Mouse (Mus musculus) forebrain, embryonic 12.5 days (tissue): ENCODE measurements around the gene Klhdc8b. TPM values are rescaled to one million over a fixed set of nuclear protein-coding genes. Genes with fewer than 3 reads are reported as not detected.
A peak's percentile ranks its signal among the peaks of the same experiment; 100 is the strongest.

Source experiments
- ATAC-seq: fragments of 200-750 bp; cut with Nextera tagmentation; 2 replicates; pipeline ENCODE4 v1.8.0; 2017; ENCODE audit warnings: moderate TSS enrichment; ENCODE audit not compliant: low FRiP score
- H3K27ac ChIP-seq: fragments of 300-500 bp; sonication (generic); 2 replicates; pipeline ENCODE4 v1.5.1; 2016; ENCODE audit warnings: mild to moderate bottlenecking
- H3K27me3 ChIP-seq: fragments of 300-500 bp; sonication (generic); 2 replicates; pipeline ENCODE4 v1.6.1; 2016; ENCODE audit warnings: mild to moderate bottlenecking
- H3K36me3 ChIP-seq: fragments of 300-500 bp; sonication (generic); replicated peaks from 2 replicates; pipeline ENCODE4 v1.6.1; 2016; ENCODE audit warnings: mild to moderate bottlenecking
- H3K4me1 ChIP-seq: fragments of 300-500 bp; sonication (generic); 2 replicates; pipeline ENCODE4 v1.6.1; 2016
- H3K4me2 ChIP-seq: fragments of 300-500 bp; sonication (generic); 2 replicates; pipeline ENCODE4 v1.6.1; 2016; ENCODE audit warnings: mild to moderate bottlenecking, moderate library complexity
- H3K4me3 ChIP-seq: fragments of 300-500 bp; sonication (generic); replicated peaks from 2 replicates; pipeline ENCODE4 v1.5.1; 2016; ENCODE audit warnings: mild to moderate bottlenecking
- H3K9ac ChIP-seq: fragments of 300-500 bp; sonication (generic); 2 replicates; pipeline ENCODE4 v1.6.1; 2016; ENCODE audit warnings: mild to moderate bottlenecking
- H3K9me3 ChIP-seq: fragments of 300-500 bp; sonication (generic); 2 replicates; pipeline ENCODE4 v1.6.1; 2016
- WGBS: fragments of 180-500 bp; shearing (Covaris S2); methylation state at CpG from one replicate; pipeline ENCODE4 v1.1.7; 2016; 5-methylcytosine and 5-hydroxymethylcytosine counted together
- polyA plus RNA-seq: library from polyadenylated mRNA; unstranded; fragments of >200 nt; fragmentation: Nextera tagmentation; extraction: Ambion mirVana; gene quantifications from 2 replicates; pipeline ENCODE4 v1.2.1, GENCODE M21; 2016

The Klhdc8b gene
- polyA plus RNA-seq, 1 experiment from 2014 or later, result 67.6 TPM

DNA sequence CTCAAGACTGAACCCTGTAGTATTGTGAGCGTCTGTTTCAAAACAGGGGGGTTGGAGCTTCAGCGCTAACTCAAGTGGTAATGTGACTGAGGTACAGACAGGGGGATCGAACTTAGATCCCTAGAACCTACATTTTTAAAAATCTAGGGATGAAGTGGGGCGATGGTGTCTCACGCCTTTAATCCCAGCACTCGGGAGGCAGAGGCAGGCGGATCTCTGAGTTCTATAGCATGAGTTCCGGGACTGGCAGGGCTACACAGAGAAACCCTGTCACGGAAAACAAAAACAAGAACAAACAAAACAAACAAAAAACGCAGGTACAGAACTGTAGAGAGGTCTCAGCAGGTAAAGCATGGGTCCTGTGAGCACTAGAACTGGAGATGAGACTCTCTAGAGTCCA lies 4.4 kb downstream of the Klhdc8b start:
- Histone ChIP-seq H3K27ac (no peak overlapping the region), H3K4me1 (peaks cover 23% of the 10 kb centered on the region), H3K27me3 (0 out of 2 replicates have a peak, but pooled peaks cover 11% of the 10 kb centered on the region), H3K9ac (no peak overlapping the region), H3K9me3 (no peaks in the 10 kb centered on the region), H3K4me3 (no peak overlapping the region), H3K4me2 (no peak overlapping the region), H3K36me3 (no peaks in the 10 kb centered on the region)
- 88% methylated on average over 10 of the region's 10 CpGs for WGBS
- no peak for ATAC-seq

DNA sequence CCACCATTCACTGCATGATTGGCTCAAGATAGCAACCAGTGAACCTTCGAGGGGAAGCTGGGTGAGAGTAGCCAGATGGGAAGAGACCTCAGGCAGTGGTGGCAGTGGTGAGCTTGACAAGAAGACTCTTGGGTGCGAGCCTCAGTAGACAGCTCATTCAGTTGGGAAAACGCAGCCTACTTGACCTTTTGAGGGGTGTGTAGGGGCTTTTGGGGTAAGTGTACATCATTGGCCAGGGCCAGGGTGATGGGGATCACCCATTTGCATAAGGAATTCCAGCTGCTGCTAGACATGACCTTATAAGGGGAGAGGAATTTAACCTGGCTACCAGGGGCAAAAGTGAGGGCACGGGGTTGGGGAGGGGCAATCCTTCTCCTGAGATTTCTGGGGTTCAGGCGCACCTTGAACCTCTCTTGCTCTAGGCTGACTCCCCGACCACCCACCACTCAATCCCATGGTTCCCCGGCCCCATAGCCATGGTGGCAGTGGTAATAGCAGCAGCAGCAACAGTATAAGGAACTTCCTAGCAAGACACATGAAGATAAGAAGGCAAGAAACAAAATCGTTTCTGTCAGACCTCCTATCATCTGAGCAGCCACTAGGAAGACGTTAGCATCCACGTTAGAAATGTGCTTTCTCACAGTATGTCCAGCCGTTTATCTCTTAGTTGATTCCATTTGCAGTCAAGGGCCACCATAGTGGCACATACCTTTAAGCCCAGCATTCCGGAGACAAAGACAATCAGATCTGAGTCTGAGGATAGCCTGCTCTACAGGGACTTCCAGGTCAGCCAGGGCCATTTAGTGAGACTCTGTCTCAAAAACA lies 5.4 kb downstream of the Klhdc8b start:
- Histone ChIP-seq H3K9ac (no peak overlapping the region), H3K9me3 (no peaks in the 10 kb centered on the region), H3K4me3 (no peak overlapping the region), H3K27ac (no peak overlapping the region), H3K36me3 (no peaks in the 10 kb centered on the region), H3K4me2 (no peak overlapping the region), H3K27me3 (0 out of 2 replicates have a peak, but pooled peaks cover 11% of the 10 kb centered on the region), H3K4me1 (peaks cover 23% of the 10 kb centered on the region)
- no peak for ATAC-seq
- WGBS, result 81% methylated on average over 12 of the region's 12 CpGs

DNA sequence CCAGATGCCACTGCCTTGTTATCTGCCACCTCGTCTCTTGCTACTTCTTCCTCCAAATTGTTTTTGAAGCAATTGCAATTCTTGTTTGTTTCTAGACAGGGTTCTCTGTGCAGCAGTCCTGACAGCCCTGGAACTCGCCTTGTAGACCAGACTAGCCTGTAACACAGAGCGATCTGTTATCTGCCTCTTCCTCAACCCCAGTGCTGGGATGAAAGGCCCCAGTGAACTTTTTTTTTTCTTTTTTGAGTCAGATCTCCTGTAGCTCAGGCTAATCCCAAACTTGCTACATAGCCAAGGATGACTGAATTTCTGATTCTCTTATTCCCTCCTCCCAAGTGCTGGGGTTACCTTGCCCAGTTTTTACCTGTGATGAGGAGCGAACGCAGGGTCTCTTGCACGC lies 7.0 kb downstream of the Klhdc8b start:
- WGBS, result 86% methylated on average over 6 of the region's 6 CpGs
- no peaks in the 10 kb centered on the region for H3K36me3 ChIP-seq
- H3K9me3 ChIP-seq, result no peaks in the 10 kb centered on the region
- ATAC-seq, result no peak
- H3K27me3 ChIP-seq, result 0 out of 2 replicates have a peak, but pooled peaks cover 10% of the 10 kb centered on the region
- no peak overlapping the region for H3K4me2 ChIP-seq
- H3K9ac ChIP-seq, result no peak overlapping the region
- H3K4me3 ChIP-seq, result no peak overlapping the region
- no peak overlapping the region for H3K27ac ChIP-seq
- H3K4me1 ChIP-seq, result peaks cover 37% of the 10 kb centered on the region

DNA sequence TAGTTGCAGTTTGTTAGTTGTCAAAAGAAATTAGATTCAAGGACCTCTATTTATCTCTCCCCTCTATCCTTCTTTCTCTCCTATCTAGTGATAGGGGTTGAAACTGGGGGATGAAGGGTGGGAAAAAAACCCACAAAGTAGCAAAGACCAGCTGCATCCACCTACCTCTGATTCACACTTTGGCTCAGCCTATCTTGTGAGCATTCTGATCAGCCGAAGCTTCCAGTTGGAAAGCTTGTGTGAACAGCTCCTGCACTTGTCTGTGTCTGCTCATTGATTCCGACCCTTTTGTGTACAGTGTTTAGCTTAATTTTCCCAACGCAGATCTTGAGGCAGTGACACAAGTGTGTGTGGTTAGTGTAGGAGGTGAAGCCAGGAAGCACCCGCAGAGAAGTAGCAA lies 7.9 kb downstream of the Klhdc8b start:
- peak overlapping the region; percentile 84; the same call in 1 of the 2 replicates for H3K4me2 ChIP-seq
- H3K9ac ChIP-seq, result no peak overlapping the region
- H3K4me1 ChIP-seq, result peaks cover 46% of the 10 kb centered on the region

DNA sequence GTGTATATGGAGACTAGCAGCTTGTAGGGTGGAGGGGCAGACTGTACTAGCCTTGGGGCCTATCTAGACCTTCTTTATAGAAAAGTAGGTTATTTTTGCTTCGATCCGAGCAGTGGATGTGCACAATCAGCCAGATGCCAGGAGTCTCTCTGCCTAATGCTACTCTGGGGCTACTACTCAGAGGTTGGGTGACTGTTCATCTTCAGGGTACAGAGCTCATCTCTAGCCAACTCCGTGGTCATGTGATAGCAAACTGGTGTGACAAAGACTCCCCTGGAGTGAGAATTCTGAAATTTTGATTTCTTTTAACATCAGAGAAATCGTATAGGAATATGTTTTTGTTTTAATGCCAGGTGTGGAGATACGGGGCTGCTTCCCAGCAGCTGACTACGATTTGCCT lies 8.5 kb downstream of the Klhdc8b start:
- Histone ChIP-seq H3K4me1 (peaks cover 46% of the 10 kb centered on the region), H3K4me3 (peak overlapping the region; percentile 53), H3K27ac (peak overlapping the region; percentile 95), H3K9me3 (no peaks in the 10 kb centered on the region), H3K9ac (peak overlapping the region; percentile 66; the same call in 1 of the 2 replicates), H3K36me3 (peaks cover 13% of the 10 kb centered on the region), H3K4me2 (peak overlapping the region; percentile 84), H3K27me3 (0 out of 2 replicates have a peak, but pooled peaks cover 3% of the 10 kb centered on the region)
- 47% methylated on average over 6 of the region's 6 CpGs for WGBS
- peak; percentile 6; the same call in 1 of the 2 replicates for ATAC-seq

More for the DNA sequence above, 7.9 kb downstream of the Klhdc8b start:
- WGBS, result 81% methylated on average over 4 of the region's 4 CpGs
- Histone ChIP-seq H3K9me3 (no peaks in the 10 kb centered on the region), H3K27me3 (0 out of 2 replicates have a peak, but pooled peaks cover 3% of the 10 kb centered on the region), H3K36me3 (peaks cover 7% of the 10 kb centered on the region), H3K27ac (no peak overlapping the region), H3K4me3 (no peak overlapping the region)
- no peak for ATAC-seq

DNA sequence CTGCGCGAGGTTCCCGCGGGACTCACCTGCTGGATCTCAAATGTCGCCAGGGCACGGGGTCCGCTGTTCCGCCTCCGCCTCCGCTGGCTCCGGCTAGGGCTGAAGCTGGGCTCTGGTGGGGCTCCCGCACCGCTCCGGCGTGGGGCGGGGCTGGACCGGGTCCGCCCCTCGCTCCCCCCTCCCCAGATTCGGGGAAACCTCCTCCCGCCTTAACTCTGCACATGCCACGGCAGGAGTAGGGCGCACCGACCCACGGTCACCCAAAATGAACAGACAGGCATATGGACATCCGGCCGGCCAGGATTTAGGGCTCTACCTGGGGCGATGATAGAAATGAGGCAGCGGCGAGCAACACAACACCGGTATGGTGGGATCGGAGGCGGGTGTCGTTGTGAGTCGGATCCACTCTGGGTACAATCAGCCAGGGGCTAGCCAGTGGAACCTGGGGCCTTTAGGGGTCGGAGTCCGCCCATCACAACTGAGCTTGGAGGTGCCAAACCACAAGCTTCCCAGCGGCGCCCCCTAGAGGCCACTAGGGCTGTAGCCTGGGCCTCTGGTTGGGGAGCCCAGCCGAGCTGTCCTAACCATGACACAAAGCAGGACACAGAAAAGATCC lies 9.0 kb downstream of the Klhdc8b start:
- H3K27ac ChIP-seq, result peak overlapping the region; percentile 95
- peaks cover 46% of the 10 kb centered on the region for H3K4me1 ChIP-seq
- H3K4me2 ChIP-seq, result peak overlapping the region; percentile 84
- peak overlapping the region; percentile 53 for H3K4me3 ChIP-seq
- no peaks in the 10 kb centered on the region for H3K9me3 ChIP-seq
- H3K9ac ChIP-seq, result peak overlapping the region; percentile 66
- peak; percentile 83 for ATAC-seq
- 0 out of 2 replicates have a peak, but pooled peaks cover 3% of the 10 kb centered on the region for H3K27me3 ChIP-seq
- WGBS, result under 1% methylated on average over 40 of the region's 40 CpGs
- H3K36me3 ChIP-seq, result peaks cover 18% of the 10 kb centered on the region

DNA sequence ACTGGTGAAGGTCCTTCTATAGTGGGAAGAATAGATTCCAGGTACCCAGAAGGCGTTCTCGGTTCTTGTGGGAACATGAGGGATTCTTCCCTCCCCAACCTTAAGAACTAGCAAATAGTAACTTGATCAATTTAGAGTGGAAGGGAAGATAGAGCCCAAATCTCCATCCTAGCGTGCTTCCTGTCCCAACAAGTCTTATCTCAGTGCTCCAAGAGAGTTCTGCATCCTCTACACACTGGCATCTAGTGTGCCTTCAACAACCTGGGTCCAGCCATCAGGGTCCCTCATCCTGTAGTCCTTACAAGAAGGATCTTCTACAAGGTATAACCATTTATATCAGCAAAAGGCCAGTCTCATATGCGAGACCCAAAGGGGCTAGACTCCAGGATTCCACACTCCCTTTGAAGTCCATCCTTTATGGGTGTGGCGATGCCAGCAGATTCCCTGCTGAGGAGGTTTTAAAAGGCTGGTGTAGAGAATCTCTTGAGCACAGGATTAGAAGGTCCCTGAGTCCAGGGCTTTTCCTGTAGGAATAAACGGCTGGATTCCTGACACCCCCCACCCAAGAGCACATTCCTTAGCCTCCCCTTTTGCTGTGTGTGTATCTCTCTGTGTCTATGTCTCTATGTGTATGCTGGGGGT lies 9.7 kb downstream of the Klhdc8b start:
- Histone ChIP-seq H3K4me1 (peaks cover 46% of the 10 kb centered on the region), H3K4me3 (peak overlapping the region; percentile 53), H3K4me2 (peak overlapping the region; percentile 84), H3K27me3 (0 out of 2 replicates have a peak, but pooled peaks cover 3% of the 10 kb centered on the region), H3K27ac (peak overlapping the region; percentile 95), H3K36me3 (peaks cover 19% of the 10 kb centered on the region), H3K9me3 (no peaks in the 10 kb centered on the region), H3K9ac (peak overlapping the region; percentile 66)
- ATAC-seq, result no peak
- 46% methylated on average over 6 of the region's 6 CpGs for WGBS

DNA sequence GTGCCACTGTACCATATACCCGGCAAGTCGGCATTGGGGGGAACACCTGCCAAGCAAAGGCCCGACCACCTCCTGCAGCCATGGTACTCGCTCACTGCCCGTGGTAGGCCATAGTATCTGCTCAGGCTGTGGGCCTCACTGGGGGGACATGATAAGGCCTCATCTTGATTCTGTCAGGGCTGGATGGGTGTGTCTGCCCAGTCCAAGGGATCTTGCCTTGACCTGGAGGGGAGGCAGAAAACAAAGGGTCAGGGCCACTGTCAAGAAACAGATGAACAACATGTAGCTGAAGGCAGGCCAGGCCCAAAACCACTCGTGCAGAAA lies 10.2 kb downstream of the Klhdc8b start:
- peak overlapping the region; percentile 84 for H3K4me2 ChIP-seq
- H3K9ac ChIP-seq, result peak overlapping the region; percentile 54; the same call in 1 of the 2 replicates
- peak overlapping the region; percentile 53 for H3K4me3 ChIP-seq
- 0 out of 2 replicates have a peak, but pooled peaks cover 3% of the 10 kb centered on the region for H3K27me3 ChIP-seq
- H3K4me1 ChIP-seq, result peaks cover 46% of the 10 kb centered on the region
- 88% methylated on average over 6 of the region's 6 CpGs for WGBS
- no peak for ATAC-seq
- peaks cover 19% of the 10 kb centered on the region for H3K36me3 ChIP-seq
- H3K27ac ChIP-seq, result peak overlapping the region; percentile 95
- H3K9me3 ChIP-seq, result no peaks in the 10 kb centered on the region

DNA sequence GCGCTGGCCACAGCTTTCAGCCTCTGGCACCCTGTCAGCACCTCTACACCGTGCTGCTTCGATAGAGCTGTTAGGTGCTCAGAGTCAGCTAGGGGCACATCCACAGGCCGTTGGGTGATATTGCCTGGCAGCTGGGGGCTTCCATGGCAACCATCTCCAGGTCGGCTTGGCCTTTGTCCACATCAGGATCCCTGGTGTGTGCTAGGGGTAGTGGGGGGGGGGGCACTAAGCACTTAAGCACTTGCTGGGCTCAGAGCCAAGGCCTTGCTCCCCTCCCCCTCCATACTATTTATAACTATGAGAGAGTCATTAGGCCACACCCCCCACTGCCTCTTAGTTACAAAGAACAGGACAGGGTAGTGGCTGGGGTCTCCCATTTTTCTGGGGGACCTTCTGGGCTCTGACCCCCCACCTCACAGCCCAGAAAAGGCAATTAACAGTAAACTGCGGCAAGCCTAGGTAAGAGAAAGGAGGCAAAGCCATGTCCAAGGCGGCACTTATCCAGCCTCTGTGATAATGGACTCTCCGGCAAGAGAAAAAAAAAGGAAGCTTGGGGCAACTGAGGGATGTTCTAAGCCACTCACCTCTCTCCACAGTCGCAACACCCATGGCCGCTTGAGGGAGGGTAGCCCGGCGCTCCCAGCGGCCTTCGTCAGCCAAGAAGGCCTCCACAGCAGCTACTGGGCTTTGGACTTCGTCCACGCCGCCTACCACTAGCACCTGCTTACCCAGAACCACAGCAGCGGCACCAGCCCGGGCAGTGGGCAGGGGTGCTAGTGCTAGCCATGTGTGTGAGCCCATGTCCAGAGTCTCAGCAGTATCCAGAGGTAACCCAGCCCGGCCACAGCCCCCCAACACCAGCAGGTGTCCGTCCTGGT lies 10.8 kb downstream of the Klhdc8b start:
- peak overlapping the region; percentile 54 for H3K9ac ChIP-seq
- peak overlapping the region; percentile 84 for H3K4me2 ChIP-seq
- peak overlapping the region; percentile 53 for H3K4me3 ChIP-seq
- 55% methylated on average over 21 of the region's 21 CpGs for WGBS
- H3K36me3 ChIP-seq, result peaks cover 19% of the 10 kb centered on the region
- no peaks in the 10 kb centered on the region for H3K27me3 ChIP-seq
- peak overlapping the region; percentile 95 for H3K27ac ChIP-seq
- H3K4me1 ChIP-seq, result peaks cover 46% of the 10 kb centered on the region
- ATAC-seq, result peak; percentile 68
- H3K9me3 ChIP-seq, result no peaks in the 10 kb centered on the region

DNA sequence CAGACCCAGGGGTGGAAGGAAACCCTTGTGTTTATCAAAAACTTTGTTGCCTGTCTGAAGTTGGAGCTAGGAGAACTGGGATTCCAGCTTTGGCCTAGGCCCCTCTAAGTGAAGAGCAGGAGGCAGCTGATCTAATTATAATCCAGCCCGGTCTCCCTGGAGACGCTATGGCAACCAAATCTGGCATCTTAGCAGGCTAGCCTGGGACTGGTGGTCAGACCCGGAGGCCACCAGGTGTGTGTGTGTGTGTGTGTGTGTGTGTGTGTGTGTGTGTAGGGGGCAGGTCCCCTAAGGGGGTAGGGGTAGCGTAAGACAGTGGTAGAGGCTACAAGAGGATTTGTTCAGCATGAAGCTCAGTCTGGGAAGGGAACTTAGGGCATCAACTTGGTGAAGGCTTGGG lies 11.5 kb downstream of the Klhdc8b start:
- 11% methylated on average over 4 of the region's 4 CpGs for WGBS
- Histone ChIP-seq H3K9ac (peak overlapping the region; percentile 54), H3K4me2 (peak overlapping the region; percentile 84), H3K9me3 (no peaks in the 10 kb centered on the region), H3K4me1 (peaks cover 46% of the 10 kb centered on the region), H3K27ac (peak overlapping the region; percentile 95), H3K4me3 (peak overlapping the region; percentile 53), H3K27me3 (no peaks in the 10 kb centered on the region), H3K36me3 (peaks cover 19% of the 10 kb centered on the region)
- peak; percentile 77 for ATAC-seq

DNA sequence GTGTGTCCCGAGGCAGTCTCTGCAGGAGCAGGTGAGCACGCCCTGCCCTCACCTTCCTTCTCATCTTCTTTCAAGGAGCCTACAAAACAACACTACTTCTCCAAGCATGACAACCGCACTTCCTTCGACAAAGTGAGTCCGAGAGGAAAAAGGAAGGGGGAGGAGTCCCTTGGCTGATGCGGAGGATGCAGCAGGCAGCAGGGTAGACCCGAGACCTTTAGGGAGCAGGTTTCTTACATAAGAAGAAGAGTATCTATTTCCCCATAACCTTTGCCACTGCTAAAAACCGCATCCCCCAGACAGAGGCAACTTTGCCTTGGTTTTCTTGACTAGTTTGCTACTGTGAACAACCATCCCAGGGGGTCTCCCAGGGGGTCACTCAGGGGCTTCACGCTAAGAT lies 16.3 kb downstream of the Klhdc8b start:
- H3K9me3 ChIP-seq, result no peaks in the 10 kb centered on the region
- H3K4me1 ChIP-seq, result peaks cover 16% of the 10 kb centered on the region
- H3K9ac ChIP-seq, result no peak overlapping the region
- no peaks in the 10 kb centered on the region for H3K27me3 ChIP-seq
- peaks cover 19% of the 10 kb centered on the region for H3K36me3 ChIP-seq
- no peak overlapping the region for H3K4me2 ChIP-seq
- 80% methylated on average over 9 of the region's 9 CpGs for WGBS
- H3K27ac ChIP-seq, result no peak overlapping the region
- no peak overlapping the region for H3K4me3 ChIP-seq
- no peak for ATAC-seq
